Mouse (Mus musculus) right cerebral cortex, postnatal 36 days (tissue): ENCODE results near the gene Rnf166.

Experiments
- DNase-seq, 2 experiments: peaks; one replicate each; pipeline ENCODE4 v3.0.0; 2022; ENCODE audit warnings: low spot score in 2 of 2, mixed read lengths in 1 of 2

Rnf166 gene

DNA sequence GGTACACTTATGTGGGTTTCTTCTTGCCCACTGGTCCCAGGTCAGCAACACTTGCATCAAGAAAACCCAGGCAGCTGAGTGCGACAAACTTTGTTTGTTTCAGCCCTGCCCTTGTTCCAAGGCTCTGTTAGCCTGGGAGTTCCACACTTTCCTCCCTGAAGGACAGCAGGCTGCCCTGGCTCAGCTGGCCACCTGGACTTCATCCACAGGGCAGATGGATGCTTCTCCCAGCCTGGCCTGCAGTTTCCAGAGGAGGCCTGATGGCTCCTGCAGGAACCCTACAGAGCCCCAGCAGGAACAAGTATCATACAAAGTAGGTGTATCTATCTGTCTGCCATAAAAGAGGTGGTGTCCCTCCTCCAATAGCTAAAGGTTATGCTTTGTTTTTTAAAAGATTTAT, 34.5 kb downstream of the Rnf166 start:
- no peak for DNase-seq

- DNase-seq: no peak
Measured at GRCm38 (mm10) chr8:122439336-122439735, 36.5 kb downstream of the Rnf166 start.

DNA sequence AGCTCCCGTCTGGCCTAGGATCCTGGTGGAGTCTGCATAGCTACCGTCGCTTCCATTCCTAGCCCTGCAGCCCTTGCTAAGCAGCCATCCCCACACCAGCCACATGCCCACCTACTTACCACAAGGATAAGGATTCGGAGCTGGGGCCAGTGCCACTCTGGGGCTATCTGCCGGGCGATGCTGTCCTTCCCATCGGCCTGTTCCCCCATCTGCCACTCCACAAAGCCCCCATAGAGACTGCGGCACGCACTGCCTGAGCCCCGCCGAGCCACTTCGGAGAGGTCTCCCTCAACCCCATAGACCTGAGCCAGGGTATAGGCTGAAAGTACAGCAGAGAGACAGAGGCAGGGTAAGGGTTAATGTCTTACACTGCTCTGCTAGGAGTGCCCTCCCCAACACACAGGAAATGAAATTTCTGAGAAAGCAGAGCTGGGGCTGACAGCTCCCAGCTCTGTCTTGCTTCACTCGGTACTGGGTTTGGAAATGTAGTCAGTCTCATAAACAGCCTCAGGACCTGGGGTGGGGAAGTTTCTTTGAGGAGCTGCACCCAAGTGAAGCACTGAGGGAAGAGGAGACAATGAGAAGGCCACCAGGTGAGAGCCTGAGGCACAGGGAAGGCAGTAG, 38.0 kb downstream of the Rnf166 start:
- DNase-seq: no peak

- DNase-seq: no peak
Measured at GRCm38 (mm10) chr8:122436586-122437125, 39.2 kb downstream of the Rnf166 start.

DNA sequence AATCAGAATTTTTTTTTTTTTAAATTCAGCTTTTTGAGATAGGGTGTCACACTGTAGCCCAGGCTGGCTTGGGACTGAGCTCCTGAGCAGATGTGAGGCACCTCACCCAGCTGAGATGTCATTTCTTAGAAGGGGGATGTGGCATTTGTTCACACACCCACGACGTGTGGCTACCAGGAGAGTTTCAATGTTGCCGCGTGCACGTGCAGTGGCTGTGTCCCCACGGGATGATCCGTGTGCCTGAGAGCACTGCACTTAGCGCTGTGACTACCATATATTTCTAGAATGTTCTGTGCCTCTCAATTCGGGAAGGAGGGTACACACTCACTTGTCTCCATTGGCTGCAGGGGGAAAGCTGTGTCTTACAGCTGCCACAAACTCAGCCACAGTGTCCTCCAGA, 39.7 kb downstream of the Rnf166 start:
- no peak for DNase-seq

GRCm38 (mm10) chr8:122435375-122435774, 40.5 kb downstream of the Rnf166 start:
- no peak for DNase-seq

DNA sequence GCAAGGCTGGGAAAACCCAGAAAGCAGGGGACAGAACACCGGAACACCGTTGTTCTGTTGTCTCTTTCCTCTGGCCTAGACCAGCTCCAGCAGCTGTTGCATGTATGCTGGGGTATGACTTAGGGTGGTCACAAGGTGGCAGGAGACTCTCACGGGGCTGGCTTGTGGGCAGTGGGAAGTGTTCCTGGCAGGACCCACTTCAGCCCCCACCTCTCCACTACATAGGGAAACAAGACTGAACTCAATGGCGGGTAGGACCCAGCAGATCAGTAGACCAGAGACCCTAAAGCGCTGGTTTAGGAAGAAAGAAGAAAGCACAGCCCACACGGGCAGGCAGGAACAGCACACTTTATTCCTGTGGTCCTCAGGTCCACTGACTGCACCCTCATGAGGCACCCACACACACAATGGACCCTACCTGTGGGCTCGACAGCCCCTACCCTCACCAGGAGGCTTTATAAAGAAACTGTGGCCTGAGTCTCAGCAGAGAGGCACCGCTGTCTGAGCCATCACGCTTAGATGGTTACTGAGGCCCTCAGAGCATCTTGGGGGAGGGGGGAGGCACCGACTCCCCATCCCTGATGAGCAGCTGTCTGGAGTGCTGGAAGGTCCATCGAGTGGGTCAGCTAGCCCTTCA, 42.5 kb downstream of the Rnf166 start:
- no peak for DNase-seq

- no peak for DNase-seq
Measured at GRCm38 (mm10) chr8:122432443-122433268, 43.2 kb downstream of the Rnf166 start, which contains the start of gene Cyba. Gene Cyba, minus strand, starts transcription at chr8:122432930.

DNA sequence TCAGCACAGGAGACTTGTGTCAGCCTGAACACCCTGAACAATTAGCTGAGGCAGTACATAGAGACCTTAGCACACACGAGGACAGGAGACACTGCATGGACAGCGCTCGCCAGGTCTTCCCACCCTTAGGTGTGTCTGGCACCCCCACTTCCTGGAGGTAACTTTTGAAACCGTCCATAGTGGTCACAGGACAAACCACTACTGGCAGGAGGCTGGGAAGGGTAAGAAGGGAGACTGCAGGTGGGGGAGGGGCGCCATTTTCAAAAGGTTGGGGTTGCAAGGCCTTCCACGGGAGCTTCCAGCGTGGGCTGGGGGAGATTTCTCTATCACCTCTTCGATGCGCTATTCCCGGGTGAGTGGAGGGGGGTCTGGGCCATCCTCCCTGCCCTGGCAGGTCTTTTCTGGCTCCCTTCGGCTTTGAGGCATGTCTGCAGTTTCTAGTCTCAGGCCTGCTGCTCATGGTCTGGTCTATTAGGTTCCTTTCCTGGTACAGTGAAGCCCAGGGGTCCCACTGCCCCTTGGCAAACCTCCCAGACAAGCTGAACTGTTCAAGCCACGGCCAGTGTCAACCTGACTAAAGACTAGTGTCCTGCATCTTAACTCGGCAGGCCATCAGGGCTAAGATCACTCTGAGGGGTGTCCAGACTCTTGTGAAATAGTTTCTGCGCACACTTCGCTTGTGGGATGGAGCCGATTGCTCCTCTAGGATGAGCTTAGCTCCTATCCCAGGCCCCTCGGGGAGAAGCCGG, 44.0 kb downstream of the Rnf166 start:
- DNase-seq: no peak

GRCm38 (mm10) chr8:122430646-122431045, 45.2 kb downstream of the Rnf166 start:
- DNase-seq: no peak

DNA sequence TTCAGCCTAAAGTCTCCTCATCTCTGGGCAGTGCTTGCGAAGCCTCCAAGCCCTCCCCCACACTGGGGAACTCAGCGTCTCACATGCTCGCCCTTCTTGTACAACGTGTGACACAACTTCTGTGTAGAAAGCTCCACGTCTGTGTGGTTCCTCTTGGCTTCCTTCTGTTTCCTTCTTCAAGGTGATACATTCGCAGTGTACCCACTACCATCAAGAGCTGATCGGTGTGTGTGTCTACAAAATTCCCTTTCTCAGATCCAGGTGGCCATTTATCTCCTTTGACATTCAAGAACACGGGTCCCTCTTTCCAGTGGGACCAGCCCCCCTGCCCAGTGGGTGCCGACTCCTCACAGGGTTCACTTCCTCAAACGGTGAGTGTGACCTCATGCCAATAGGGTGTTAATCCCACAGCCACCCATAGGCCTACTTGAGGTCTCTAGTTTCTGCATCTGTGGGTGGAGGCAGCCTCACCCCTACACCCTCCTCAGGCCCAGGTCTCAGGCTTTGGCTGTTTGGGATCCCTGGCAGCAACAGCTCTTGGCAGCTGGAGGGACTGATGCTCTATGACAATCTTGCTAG, 45.7 kb downstream of the Rnf166 start:
- no peak for DNase-seq

GRCm38 (mm10) chr8:122428163-122428562, 47.7 kb downstream of the Rnf166 start:
- DNase-seq: no peak

- no peak for DNase-seq
Measured at GRCm38 (mm10) chr8:122427607-122428006, 48.3 kb downstream of the Rnf166 start.

GRCm38 (mm10) chr8:122426145-122426544, 49.7 kb downstream of the Rnf166 start:
- no peak for DNase-seq

GRCm38 (mm10) chr8:122423659-122424058, 52.2 kb downstream of the Rnf166 start:
- no peak for DNase-seq

GRCm38 (mm10) chr8:122423217-122423616, 52.6 kb downstream of the Rnf166 start:
- DNase-seq: no peak

- no peak for DNase-seq
Measured at GRCm38 (mm10) chr8:122421376-122422070, 54.3 kb downstream of the Rnf166 start, which contains the start of gene Il17c. Gene Il17c, plus strand, starts transcription at chr8:122422020.

DNA sequence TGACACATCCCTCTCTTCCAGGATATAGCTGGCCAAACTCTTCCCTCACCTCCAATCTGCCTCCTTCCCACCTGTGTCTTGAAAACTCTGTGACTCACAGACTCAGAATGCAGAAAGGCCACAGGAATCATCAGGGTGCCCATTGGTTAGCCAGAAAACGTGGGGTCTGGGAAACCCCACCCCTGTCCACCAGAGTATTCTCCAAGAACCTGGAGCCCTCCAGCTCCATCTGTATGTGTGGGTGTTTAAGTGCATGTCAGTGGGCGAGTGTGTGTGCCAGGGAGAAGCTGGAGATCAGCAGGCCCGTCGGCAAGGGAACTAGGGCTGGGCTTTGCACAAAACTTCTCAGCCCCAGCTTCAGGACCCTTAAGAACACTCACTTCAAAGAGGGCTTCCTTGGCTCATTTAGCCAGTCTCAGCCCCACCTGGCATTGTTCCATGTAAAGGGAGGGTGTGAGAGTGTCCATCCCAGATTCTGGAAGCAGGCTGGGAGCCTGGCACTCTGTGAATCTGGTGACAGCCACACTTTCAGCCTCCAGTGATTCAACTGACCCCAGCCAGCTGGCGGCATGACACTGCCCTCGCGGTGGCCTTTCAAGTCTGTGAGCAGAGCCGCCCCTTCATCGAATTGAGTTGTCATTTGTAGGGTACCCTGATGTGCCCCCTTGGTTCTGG, 55.8 kb downstream of the Rnf166 start:
- DNase-seq: peak; percentile 47 to 68
